In the genomic region with DNA sequence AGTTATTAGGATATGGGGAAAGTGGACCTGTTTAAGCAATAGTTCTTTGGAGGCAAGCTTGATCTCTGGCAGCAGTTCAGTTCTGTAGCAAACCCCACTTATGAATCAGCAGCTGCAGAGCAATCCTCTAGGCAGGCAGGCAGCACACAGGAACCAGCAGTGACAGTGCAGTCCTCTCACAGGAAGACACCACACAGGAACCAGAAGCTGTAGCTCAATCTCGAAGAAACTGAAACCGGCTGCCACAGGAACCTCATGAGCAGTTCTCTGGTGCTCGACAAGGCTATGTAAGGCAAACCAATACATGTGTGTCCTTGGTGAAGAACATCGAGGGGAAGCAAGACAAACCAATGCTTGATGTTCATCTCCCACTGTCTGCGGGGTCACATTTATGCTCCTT, we compare ENCODE assay signal across 1 mouse cellular context.
TF ChIP-seq lines count a peak whose summit lies in the region.

No protein-coding gene starts in this region.

TF ChIP-seq in MEL, 35 proteins besides CTCF, POLR2A, EP300 and RAD21 (continued from another document):
- TF ChIP-seq JUND (IDR thresholded peaks at IDR 0.05; ENCODE audit: low read depth, low read length) = no peak
- TF ChIP-seq POLR2AphosphoS5 (IDR thresholded peaks at IDR 0.05; ENCODE audit: borderline replicate concordance, low read depth, low read length) = no peak
- TF ChIP-seq GATA1 (IDR thresholded peaks at IDR 0.05; ENCODE audit: low read depth, low read length) = no peak
